Mouse (Mus musculus) layer of hippocampus, postnatal 10 days (tissue): ENCODE measurements at regions not wholly inside any gene's neighbourhood (a gene's known extent, or its start where the extent isn't known, plus 50 kb on each side); places are given as distances from the start of the nearest gene placed in this dataset.
A peak's percentile ranks its signal among the peaks of the same experiment; 100 is the strongest.

Experiments used
- DNase-seq, 2 experiments: peaks; one replicate each; pipeline ENCODE4 v3.0.0; 2021; ENCODE audit warnings: low spot score in 2 of 2

DNA sequence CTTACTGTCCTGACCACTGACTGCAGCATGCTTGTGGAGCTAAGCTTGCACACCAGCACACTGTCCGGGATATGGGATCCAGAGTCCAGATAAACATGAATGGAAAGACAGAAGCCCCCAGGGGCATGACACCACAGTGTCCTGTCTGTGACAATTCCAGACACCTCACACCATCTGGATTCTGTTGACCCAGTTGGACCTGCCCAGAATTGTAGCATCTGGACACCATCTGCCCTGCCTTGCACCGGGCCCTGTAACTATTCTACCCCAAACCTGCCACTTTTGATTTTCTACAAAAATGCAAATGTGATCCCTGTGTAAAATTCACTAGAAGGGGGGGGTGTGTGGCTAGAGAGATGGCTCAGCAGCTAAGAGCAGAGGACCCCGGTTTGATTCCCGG lies 114.5 kb upstream of the Hs6st1 start:
- DNase-seq, result no peak

DNA sequence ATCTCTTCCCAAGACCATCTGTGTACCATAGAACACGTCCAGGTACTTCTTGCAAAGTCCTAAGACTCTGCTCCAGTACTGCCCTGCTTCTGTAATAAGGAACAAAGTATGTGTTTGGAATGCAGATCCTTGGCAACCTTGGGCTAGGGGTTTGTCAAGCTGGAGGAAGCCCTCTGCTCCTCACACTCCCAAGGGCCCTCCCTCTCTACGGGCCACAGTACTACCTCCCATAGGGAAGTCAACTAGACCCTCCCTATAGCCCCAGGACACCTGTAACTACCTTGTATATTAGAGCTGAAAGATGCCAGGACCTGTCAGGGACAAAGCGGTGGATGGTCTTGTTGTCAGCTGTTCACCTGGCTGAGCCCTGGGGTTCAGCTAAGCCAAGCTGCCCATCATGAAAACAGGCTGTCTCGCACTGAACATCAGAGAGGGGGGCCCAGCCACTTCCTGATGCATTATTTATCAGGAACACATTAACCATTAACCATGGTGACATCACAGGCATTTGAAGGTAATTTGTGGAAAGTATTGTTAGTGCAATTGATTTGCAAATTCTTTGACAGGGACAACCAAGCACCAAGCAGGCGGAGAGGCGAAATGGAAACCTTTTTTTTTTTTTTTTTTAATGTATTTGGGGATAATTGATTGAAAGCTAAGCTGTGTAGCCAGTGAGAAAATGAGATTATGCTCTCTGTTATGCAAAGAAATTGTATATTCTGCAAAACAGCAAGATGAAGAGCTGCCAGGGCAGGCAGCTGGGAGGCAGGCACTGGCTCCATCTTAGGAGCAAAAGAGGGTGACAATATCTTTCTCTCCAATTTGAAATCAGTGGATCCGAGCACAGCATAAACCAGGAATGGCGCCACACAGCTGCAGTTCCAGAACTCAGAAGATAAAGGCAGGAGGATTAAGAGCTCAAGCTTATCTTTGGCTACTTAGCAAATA lies 110.5 kb upstream of the Hs6st1 start:
- no peak for DNase-seq

GRCm38 (mm10) chr1:35959729-35960128 lies 108.5 kb upstream of the Hs6st1 start:
- DNase-seq, result no peak

DNA sequence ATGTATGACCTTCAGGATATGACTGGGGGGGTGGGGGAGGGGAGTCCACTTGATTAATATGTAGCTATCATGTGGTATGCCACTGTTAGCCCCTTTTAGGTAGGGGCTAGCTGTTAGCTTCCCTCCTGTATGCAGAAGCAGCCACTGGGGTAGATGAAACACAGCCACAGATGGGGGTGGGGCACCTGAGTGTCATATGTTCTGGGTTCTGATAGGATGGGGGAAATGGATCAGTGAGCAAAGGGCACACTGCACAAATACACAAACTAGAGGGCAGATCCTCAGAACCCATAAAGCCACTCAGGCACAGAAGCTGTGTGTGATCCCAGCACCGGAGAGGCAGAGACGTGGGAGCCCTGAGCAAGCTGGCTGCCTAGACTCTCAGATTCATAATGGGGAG lies 107.4 kb upstream of the Hs6st1 start:
- DNase-seq, result no peak

- DNase-seq, result no peak
These were observed 106.3 kb upstream of the Hs6st1 start for GRCm38 (mm10) chr1:35961923-35962322.

DNA sequence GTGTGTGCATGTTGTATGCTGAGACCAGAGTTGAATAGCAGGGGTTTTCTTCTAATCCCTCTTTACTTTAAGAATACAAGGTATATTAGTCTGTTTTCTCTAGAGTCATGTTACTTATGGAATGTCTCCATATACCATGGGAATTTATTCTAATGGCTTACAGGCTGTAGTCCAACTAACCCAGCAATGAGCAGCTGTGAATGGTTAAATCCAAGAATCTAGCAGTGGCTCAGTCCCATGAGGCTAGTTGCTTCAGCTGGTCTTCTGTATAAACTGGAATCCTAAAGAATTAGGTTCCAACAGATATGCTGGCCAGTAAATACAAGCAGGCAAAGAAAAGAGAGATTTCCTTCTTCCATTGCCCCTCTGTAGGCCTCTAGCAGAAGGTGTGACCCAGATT lies 99.7 kb upstream of the Hs6st1 start:
- DNase-seq, result no peak

GRCm38 (mm10) chr1:35971435-35972189 lies 96.6 kb upstream of the Hs6st1 start:
- DNase-seq, result no peak

- DNase-seq, result no peak
These were observed 96.0 kb upstream of the Hs6st1 start for GRCm38 (mm10) chr1:35972190-35972584.

DNA sequence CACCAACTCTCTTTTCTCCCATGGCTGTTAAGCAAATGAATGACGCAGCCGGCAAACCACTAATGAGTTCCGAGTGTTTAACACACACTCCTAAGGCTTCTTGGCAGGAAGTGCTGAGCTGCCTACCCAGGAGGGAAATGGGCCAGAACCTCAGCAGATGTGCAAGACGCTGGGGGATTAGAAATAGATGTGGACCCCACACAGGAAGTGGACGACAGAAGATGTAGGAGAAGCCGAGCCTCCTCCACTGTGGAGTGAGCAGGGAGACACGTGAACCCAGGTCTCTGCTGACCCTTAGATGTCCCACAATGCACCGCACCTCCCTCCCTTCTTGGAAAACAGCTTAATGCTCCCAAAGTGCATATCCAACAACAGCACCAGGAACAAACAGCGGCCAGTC lies 94.8 kb upstream of the Hs6st1 start:
- peak in 1 of 2 experiments; percentile 17 for DNase-seq

DNA sequence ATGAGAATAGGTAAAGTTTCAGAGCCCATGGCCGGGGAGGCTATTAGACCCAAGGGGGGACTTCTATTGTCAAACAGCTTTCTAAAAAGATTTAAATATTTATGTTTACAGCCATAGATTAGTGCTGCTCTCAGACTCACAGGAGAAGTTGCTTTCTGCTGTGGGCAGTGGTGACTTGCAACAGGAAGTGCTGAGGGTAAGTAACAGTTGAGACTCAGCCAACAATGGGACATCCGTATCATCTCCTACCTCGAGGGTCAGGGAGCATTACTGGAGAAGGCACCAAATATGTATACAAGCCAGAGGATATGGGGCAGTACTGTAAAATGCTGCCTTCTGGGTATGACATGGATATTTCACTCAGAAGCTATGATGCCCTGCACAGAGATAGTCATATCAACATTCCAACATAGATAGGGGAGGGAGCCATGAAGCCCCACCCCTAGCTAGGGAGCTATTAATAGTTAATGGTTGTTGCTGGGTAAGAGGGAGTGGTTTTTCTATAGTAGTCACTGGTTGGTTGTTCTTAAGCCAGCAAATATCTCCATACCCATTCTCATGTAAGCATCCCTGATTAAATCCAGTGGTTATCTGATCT lies 92.5 kb upstream of the Hs6st1 start:
- DNase-seq, result no peak

- no peak for DNase-seq
These were observed 91.7 kb upstream of the Hs6st1 start for GRCm38 (mm10) chr1:35976528-35976927.

GRCm38 (mm10) chr1:35978116-35978515 lies 90.1 kb upstream of the Hs6st1 start:
- DNase-seq, result no peak

GRCm38 (mm10) chr1:35978766-35979165 lies 89.4 kb upstream of the Hs6st1 start:
- DNase-seq, result no peak

GRCm38 (mm10) chr1:35981226-35981625 lies 87.0 kb upstream of the Hs6st1 start:
- no peak for DNase-seq

DNA sequence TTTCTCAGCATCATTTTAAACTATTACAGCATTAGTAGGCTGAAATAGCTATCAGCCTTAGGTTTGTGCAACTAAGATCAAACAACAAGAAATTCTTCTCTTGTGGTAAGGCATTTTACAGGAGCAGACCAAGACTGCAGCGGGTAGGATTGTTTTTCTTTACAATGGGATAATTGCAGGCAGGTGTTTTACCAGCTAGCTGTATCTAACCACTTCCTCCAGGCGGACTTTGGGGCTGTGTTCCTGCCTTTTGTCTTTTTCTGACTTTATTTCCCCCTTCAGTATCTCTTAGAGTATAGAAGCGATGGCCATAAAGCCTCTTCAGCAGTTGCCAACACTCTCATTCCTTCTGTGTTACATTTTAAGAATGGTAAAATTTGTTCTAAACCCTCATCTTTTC lies 84.8 kb upstream of the Hs6st1 start:
- no peak for DNase-seq

GRCm38 (mm10) chr1:35985318-35985717 lies 82.9 kb upstream of the Hs6st1 start:
- DNase-seq, result no peak

GRCm38 (mm10) chr1:35986666-35987065 lies 81.5 kb upstream of the Hs6st1 start:
- DNase-seq, result no peak

- no peak for DNase-seq
These were observed 75.8 kb upstream of the Hs6st1 start for GRCm38 (mm10) chr1:35992227-35992909.

DNA sequence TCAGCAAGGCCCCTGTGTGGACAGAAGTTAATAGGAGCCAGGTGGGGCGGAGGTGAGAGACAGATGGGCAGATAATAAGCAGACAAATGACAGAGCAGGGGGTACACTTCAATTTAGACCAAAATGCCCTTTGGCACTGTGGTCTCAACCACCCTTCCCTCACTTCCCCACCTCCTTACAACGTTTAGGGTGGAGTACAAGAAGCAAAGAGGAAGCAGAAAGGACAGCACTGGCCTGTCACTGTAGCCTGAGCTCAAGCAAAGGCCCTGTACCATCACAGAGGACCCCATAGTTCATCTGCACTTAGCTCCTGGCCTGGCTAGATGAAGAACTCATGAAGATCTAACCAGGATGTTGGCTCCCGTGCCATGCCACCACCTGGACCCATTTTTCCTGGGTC lies 75.3 kb upstream of the Hs6st1 start:
- no peak for DNase-seq

DNA sequence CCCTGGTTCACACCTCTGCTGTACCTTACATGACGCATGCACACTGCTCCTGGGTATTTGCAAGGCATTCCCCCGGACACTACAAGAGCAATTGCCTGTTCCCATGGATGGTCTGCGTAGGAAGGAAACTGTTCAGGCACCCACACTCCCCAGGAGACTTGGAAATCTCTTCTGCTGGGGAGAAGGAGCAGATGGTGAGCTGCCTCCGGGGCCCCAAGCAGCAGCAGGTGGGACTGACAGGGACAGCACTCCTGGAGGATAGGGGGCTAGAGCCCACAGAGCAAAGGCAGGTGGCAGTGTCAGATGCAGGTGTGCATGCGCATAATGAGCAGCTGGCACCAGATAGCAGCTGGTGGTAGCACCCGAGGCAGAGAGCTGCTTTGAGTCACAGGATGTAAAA lies 72.5 kb upstream of the Hs6st1 start:
- DNase-seq, result peak in 1 of 2 experiments; percentile 10

DNA sequence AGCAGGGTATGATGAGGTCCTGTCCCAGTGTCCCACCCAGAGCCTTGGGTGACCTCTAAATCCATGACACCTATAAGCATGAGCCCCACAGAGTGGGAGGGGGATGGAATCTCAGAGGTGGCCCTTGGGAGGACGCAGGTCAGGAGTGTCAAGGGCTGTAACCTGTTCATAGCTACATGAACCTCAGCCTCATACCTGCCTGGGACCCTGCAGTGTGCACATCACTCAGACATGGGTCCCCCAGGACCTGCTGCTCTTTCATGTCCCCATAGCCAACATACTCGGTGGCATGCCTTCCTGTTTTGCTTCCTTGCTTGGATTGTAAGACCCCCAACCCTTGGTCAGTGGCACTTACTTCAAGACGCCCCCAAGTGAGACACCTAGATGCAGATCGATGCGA lies 66.9 kb upstream of the Hs6st1 start:
- no peak for DNase-seq
